Mouse (Mus musculus): ENCODE measurements at regions not wholly inside any gene's neighbourhood (a gene's known extent, or its start where the extent isn't known, plus 50 kb on each side); places are given as distances from the start of the nearest gene placed in this dataset.

DNA sequence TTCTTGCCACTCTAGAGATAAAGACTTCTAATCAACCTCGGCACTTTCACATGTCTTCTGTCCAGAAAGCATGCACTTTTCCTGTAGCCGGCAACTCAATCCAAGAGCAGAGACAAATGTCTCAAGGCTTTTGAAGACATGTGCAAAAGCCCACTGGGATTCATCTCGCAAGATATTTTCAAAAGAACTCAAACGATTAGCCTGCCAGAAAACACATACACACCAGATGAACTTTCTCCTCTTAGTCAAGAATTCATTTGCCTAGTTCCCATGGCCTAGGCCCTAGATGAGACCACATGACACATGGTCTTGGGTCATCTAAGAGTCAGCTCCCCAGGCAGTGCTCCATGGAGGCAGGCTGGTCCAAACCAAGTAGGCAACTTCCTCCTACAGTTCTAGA lies 293.8 kb upstream of the Tnp1 start:
- Histone ChIP-seq H3K79me2 (replicated peaks; ENCODE audit: control insufficient read depth, extremely low read depth, insufficient read depth, poor library complexity, severe bottlenecking) (no peaks in the 10 kb centered on the region), H3K36me3 (replicated peaks in 1 of 2; ENCODE audit: control insufficient read depth in 1 of 2, insufficient read depth in 1 of 2, low read length in 1 of 2) (no peaks in the 10 kb centered on the region), H3K4me2 (ENCODE audit: insufficient read depth, low read depth, poor library complexity, severe bottlenecking) (no peak overlapping the region), H3K9ac (ENCODE audit: insufficient read depth, low read depth) (no peak overlapping the region), H3K4me3 (replicated peaks in 1 of 3; ENCODE audit: low read depth in 2 of 3, low read length in 2 of 3, poor library complexity in 1 of 3) (no peak overlapping the region), H3K27ac (ENCODE audit: insufficient read depth, low read depth) (no peak overlapping the region), H3K4me1 (ENCODE audit: control insufficient read depth in 1 of 2, insufficient read depth in 2 of 2) (no peaks in the 10 kb centered on the region), H3K27me3 (replicated peaks) (peaks cover 78% of the 10 kb centered on the region), H3K9me3 (replicated peaks; ENCODE audit: low read length) (no peaks in the 10 kb centered on the region)
- TF ChIP-seq E2F4 (IDR thresholded peaks at IDR 0.05; ENCODE audit: insufficient replicate concordance, low read depth, low read length), result no peak
- no peak for TF ChIP-seq CHD2 (IDR thresholded peaks at IDR 0.05; ENCODE audit: low read length)
- no peak for TF ChIP-seq EP300 (IDR thresholded peaks at IDR 0.05; ENCODE audit: low read length)
- no peak for TF ChIP-seq USF1 (IDR thresholded peaks at IDR 0.05; ENCODE audit: low read depth, low read length)
- TF ChIP-seq TCF12 (IDR thresholded peaks at IDR 0.05; ENCODE audit: low read depth, low read length), result no peak
- TF ChIP-seq MAFK (IDR thresholded peaks at IDR 0.05; ENCODE audit: insufficient replicate concordance, low read length), result no peak
- no peak for TF ChIP-seq ZNF384 (IDR thresholded peaks at IDR 0.05; ENCODE audit: low read depth, low read length)
- TF ChIP-seq SIN3A (IDR thresholded peaks at IDR 0.05; ENCODE audit: low read length), result no peak
- dilution Hi-C loops (cut with MboI; ENCODE audit: extremely low pct_ligation_motif_present, extremely low pct_unique_long_range_greater_than_20kb, low sequenced_read_pairs) (no loop called here), in situ Hi-C loops (cut with MboI; ENCODE audit: low pct_ligation_motif_present, low pct_unique_long_range_greater_than_20kb, low sequenced_read_pairs) (no loop called here)
- DNase-seq (ENCODE audit: extremely low read depth), result no peak

DNA sequence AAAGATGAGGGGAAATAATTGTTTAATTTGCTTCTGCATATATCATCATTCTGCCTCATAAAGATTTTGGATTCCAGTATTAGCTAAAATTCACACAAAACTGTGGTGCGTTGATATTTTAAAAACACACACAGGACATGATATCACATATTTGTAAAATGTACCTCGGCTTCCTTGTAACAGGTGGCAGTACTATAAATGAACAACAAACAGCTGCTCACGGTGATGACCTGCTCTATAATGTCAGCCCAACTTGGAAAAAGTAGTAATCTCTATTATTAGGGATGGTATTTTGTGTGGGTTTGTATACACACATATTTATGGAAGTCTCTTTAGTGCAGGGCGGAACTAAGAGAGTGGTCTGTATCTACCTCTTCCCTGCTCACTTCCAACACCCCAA lies 292.7 kb upstream of the Tnp1 start:
- Histone ChIP-seq H3K4me1 (ENCODE audit: control insufficient read depth in 1 of 2, insufficient read depth in 2 of 2) (no peaks in the 10 kb centered on the region), H3K79me2 (replicated peaks; ENCODE audit: control insufficient read depth, extremely low read depth, insufficient read depth, poor library complexity, severe bottlenecking) (no peaks in the 10 kb centered on the region), H3K36me3 (replicated peaks in 1 of 2; ENCODE audit: control insufficient read depth in 1 of 2, insufficient read depth in 1 of 2, low read length in 1 of 2) (no peaks in the 10 kb centered on the region), H3K27ac (ENCODE audit: insufficient read depth, low read depth) (no peak overlapping the region), H3K27me3 (replicated peaks) (peaks cover 70% of the 10 kb centered on the region), H3K9me3 (replicated peaks; ENCODE audit: low read length) (no peaks in the 10 kb centered on the region), H3K4me2 (ENCODE audit: insufficient read depth, low read depth, poor library complexity, severe bottlenecking) (no peak overlapping the region), H3K4me3 (replicated peaks in 1 of 3; ENCODE audit: low read depth in 2 of 3, low read length in 2 of 3, poor library complexity in 1 of 3) (no peak overlapping the region), H3K9ac (ENCODE audit: insufficient read depth, low read depth) (no peak overlapping the region)
- in situ Hi-C loops (cut with MboI; ENCODE audit: low pct_ligation_motif_present, low pct_unique_long_range_greater_than_20kb, low sequenced_read_pairs), result no loop called here
- TF ChIP-seq NRF1 (IDR thresholded peaks at IDR 0.05; ENCODE audit: low read depth, low read length), result no peak
- TF ChIP-seq ETS1 (conservative IDR thresholded peaks at IDR 0.05; ENCODE audit: low read depth, low read length), result no peak
- no peak for TF ChIP-seq SMC3 (IDR thresholded peaks at IDR 0.05; ENCODE audit: low read depth, low read length)
- no peak for TF ChIP-seq RAD21 (IDR thresholded peaks at IDR 0.05; ENCODE audit: low read depth, low read length)
- no peak for TF ChIP-seq MAX (IDR thresholded peaks at IDR 0.05; ENCODE audit: low read length)
- TF ChIP-seq EP300 (IDR thresholded peaks at IDR 0.05; ENCODE audit: low read length), result no peak
- no peak for TF ChIP-seq ELF1 (IDR thresholded peaks at IDR 0.05; ENCODE audit: low read depth, low read length)
- no peak for TF ChIP-seq MAFK (IDR thresholded peaks at IDR 0.05; ENCODE audit: insufficient replicate concordance, low read length)
- TF ChIP-seq CTCF (conservative IDR thresholded peaks at IDR 0.05 in 1 of 2, IDR thresholded peaks at IDR 0.05 in 1 of 2; ENCODE audit: low read depth in 2 of 2, low read length in 2 of 2), result no peak
- no peak for TF ChIP-seq POLR2A (IDR thresholded peaks at IDR 0.05; ENCODE audit: low read depth, low read length)
- no peak for TF ChIP-seq USF2 (conservative IDR thresholded peaks at IDR 0.05; ENCODE audit: low read depth, low read length)
- TF ChIP-seq UBTF (IDR thresholded peaks at IDR 0.05; ENCODE audit: low read depth, low read length), result no peak
- TF ChIP-seq E2F4 (IDR thresholded peaks at IDR 0.05; ENCODE audit: insufficient replicate concordance, low read depth, low read length), result no peak
- no peak for TF ChIP-seq GABPA (IDR thresholded peaks at IDR 0.05; ENCODE audit: insufficient replicate concordance, low read depth, low read length)
- TF ChIP-seq BHLHE40 (IDR thresholded peaks at IDR 0.05; ENCODE audit: low read depth, low read length), result no peak
- no peak for TF ChIP-seq MEF2A (IDR thresholded peaks at IDR 0.05; ENCODE audit: borderline replicate concordance, low read depth, low read length)
- TF ChIP-seq MYC (IDR thresholded peaks at IDR 0.05; ENCODE audit: low read depth, low read length), result no peak
- no peak for TF ChIP-seq SIN3A (IDR thresholded peaks at IDR 0.05; ENCODE audit: low read length)
- no peak for TF ChIP-seq KAT2A (IDR thresholded peaks at IDR 0.05; ENCODE audit: insufficient replicate concordance, low read length)
- TF ChIP-seq CHD1 (IDR thresholded peaks at IDR 0.05; ENCODE audit: low read depth, low read length), result no peak
- no peak for DNase-seq (ENCODE audit: extremely low read depth)
- dilution Hi-C loops (cut with MboI; ENCODE audit: extremely low pct_ligation_motif_present, extremely low pct_unique_long_range_greater_than_20kb, low sequenced_read_pairs), result no loop called here
